Mouse (Mus musculus) neural tube, embryonic 13.5 days (tissue): Measurements from ENCODE around the gene Syt15. TPM values are rescaled to one million over a fixed set of nuclear protein-coding genes. Genes with fewer than 3 reads are reported as not detected.
A peak's percentile ranks its signal among the peaks of the same experiment; 100 is the strongest.

Experiments used
- ATAC-seq: fragments of 200-750 bp; cut with Nextera tagmentation; 2 replicates; pipeline ENCODE4 v1.8.0; 2017; ENCODE audit warnings: low read depth, mild to moderate bottlenecking, moderate TSS enrichment, moderate library complexity
- H3K27ac ChIP-seq: fragments of 300-500 bp; sonication (generic); replicated peaks from 2 replicates; pipeline ENCODE4 v1.5.1; 2015; ENCODE audit warnings: moderate library complexity, mild to moderate bottlenecking, inconsistent platforms
- H3K27me3 ChIP-seq: fragments of 300-500 bp; sonication (generic); 2 replicates; pipeline ENCODE4 v1.6.1; 2015; ENCODE audit warnings: mild to moderate bottlenecking, inconsistent platforms
- H3K36me3 ChIP-seq: fragments of 300-500 bp; sonication (generic); 2 replicates; pipeline ENCODE4 v1.6.1; 2015; ENCODE audit warnings: mild to moderate bottlenecking, inconsistent platforms
- H3K4me1 ChIP-seq: fragments of 300-500 bp; sonication (generic); replicated peaks from 2 replicates; pipeline ENCODE4 v1.6.1; 2015; ENCODE audit warnings: inconsistent platforms
- H3K4me2 ChIP-seq: fragments of 300-500 bp; sonication (generic); 2 replicates; pipeline ENCODE4 v1.6.1; 2015; ENCODE audit warnings: inconsistent platforms, mild to moderate bottlenecking, moderate library complexity
- H3K4me3 ChIP-seq: fragments of 300-500 bp; sonication (generic); 2 replicates; pipeline ENCODE4 v1.5.1; 2015; ENCODE audit warnings: mild to moderate bottlenecking, inconsistent platforms
- H3K9ac ChIP-seq: fragments of 300-500 bp; sonication (generic); 2 replicates; pipeline ENCODE4 v1.6.1; 2015; ENCODE audit warnings: moderate library complexity, mild to moderate bottlenecking, inconsistent platforms
- H3K9me3 ChIP-seq: fragments of 300-500 bp; sonication (generic); 2 replicates; pipeline ENCODE4 v1.6.1; 2016; ENCODE audit warnings: inconsistent platforms
- WGBS: fragments of 180-500 bp; shearing (Covaris S2); methylation state at CpG from one replicate; pipeline ENCODE4 v1.1.7; 2015; 5-methylcytosine and 5-hydroxymethylcytosine counted together
- polyA plus RNA-seq: library from polyadenylated mRNA; unstranded; fragments of >200 nt; fragmentation: Nextera tagmentation; extraction: Ambion mirVana; gene quantifications from 2 replicates; pipeline ENCODE4 v1.2.1, GENCODE M21; 2015

Gene Syt15
- polyA plus RNA-seq, 1 experiment from 2014 or later = 0.54 TPM

DNA sequence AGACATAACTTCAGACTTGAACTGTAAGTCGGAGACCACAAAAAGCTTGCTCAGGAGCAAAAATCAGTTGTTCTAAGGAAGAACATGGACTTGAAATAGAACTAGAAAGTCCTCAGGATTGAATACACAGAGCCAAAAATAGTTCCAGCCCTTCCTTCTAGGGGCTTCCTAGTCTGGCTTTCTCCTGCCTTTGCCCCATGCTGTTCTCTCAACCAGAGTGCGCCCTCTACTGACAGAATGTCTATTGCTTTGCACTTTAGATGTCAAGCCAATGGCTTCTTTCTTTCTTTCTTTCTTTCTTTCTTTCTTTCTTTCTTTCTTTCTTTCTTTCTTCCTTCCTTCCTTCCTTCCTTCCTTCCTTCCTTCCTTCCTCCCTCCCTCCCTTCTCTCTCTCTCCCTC lies 10.7 kb upstream of the Syt15 start:
- Histone ChIP-seq H3K9ac (no peak overlapping the region), H3K36me3 (no peaks in the 10 kb centered on the region), H3K27me3 (no peaks in the 10 kb centered on the region), H3K9me3 (no peaks in the 10 kb centered on the region), H3K27ac (no peak overlapping the region), H3K4me2 (no peak overlapping the region), H3K4me1 (no peaks in the 10 kb centered on the region), H3K4me3 (no peak overlapping the region)
- ATAC-seq = no peak
- WGBS = 54% methylated on average over 2 of the region's 2 CpGs

DNA sequence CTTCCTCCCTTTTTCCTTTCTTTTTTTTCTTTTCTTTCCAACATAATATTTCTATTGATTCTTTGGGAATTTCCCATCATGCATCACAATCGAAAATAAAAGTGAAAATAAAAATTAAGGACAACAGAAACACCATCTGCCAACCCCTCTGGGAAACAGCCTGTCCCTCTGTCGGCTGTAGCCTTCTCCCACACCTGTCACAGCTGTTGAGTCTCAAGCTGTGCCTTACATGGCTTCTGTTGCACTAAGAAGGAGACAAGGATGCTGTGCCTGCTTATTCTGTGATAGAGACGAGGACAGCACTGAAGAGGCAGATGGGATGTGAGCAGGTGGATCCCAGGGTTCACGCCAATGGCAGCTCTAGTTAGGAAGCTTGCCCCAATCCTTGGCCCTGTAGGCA lies 10.3 kb upstream of the Syt15 start:
- no peak for ATAC-seq
- WGBS = 53% methylated on average over 4 of the region's 4 CpGs
- no peak overlapping the region for H3K27ac ChIP-seq

DNA sequence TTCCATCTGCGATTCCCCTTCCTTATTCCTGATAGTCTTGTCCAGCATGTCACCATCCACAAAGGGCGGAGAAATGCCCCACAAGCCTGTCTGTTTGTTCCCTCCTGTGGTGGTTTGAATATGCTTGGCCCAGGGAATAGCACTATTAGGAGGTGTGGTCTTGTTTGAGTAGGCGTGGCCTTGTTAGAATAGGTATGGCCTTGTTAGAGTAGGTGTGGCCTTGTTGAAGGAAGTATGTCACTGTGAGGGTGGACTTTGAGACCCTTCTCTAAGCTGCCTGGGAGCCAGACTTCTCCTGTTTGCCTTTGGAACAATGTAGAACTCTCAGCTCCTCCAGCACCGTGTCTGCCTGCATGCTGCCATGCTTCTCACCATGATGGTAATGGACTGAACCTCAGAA lies 9.5 kb upstream of the Syt15 start:
- Histone ChIP-seq H3K9ac (no peak overlapping the region), H3K4me3 (no peak overlapping the region), H3K4me2 (no peak overlapping the region), H3K9me3 (no peaks in the 10 kb centered on the region), H3K4me1 (no peaks in the 10 kb centered on the region), H3K27ac (no peak overlapping the region), H3K36me3 (no peaks in the 10 kb centered on the region), H3K27me3 (no peaks in the 10 kb centered on the region)
- 91% methylated on average over 4 of the region's 4 CpGs for WGBS
- ATAC-seq = no peak

More for the DNA sequence above, 10.3 kb upstream of the Syt15 start:
- H3K4me2 ChIP-seq = no peak overlapping the region
- no peaks in the 10 kb centered on the region for H3K4me1 ChIP-seq
- no peaks in the 10 kb centered on the region for H3K9me3 ChIP-seq
- H3K9ac ChIP-seq = no peak overlapping the region
- no peak overlapping the region for H3K4me3 ChIP-seq
- H3K27me3 ChIP-seq = no peaks in the 10 kb centered on the region
- H3K36me3 ChIP-seq = no peaks in the 10 kb centered on the region

DNA sequence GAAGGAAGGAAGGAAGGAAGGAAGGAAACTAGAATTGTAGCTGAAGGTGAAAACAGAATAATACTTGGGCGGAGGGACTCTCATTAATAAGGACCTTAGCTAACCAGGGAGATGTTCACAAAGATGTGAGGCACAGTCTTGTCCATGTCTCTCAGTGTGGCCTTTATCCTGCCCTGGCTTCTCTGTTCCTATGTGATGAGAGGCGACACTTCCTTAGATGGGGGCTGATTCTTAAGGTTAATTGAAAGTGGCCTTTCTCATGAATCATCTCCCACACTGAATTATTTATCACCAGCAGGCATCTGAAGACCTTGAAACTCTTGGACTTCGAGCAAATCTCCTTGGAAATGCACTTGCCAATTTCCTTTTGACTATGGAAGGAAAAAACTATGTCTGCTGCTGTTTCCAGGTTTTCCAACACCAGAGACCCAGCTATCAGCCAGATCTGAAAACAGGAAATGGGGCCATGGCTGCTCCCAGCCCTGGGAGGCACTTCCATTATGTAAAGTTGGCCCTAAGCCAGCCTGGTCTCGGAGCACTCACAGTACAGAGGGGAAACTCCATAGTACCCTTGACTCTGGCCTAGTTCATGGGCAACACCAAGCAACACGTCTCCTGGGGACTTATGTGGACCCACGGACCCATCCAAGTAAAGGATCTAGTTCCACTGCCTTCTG lies 3.8 kb upstream of the Syt15 start:
- peaks cover 4% of the 10 kb centered on the region for H3K4me1 ChIP-seq
- H3K9me3 ChIP-seq = no peaks in the 10 kb centered on the region
- WGBS = 63% methylated on average over 6 of the region's 6 CpGs
- H3K36me3 ChIP-seq = no peaks in the 10 kb centered on the region
- H3K27ac ChIP-seq = no peak overlapping the region
- no peak overlapping the region for H3K4me2 ChIP-seq
- no peak overlapping the region for H3K9ac ChIP-seq
- H3K27me3 ChIP-seq = peaks cover 21% of the 10 kb centered on the region
- H3K4me3 ChIP-seq = no peak overlapping the region
- ATAC-seq = no peak

DNA sequence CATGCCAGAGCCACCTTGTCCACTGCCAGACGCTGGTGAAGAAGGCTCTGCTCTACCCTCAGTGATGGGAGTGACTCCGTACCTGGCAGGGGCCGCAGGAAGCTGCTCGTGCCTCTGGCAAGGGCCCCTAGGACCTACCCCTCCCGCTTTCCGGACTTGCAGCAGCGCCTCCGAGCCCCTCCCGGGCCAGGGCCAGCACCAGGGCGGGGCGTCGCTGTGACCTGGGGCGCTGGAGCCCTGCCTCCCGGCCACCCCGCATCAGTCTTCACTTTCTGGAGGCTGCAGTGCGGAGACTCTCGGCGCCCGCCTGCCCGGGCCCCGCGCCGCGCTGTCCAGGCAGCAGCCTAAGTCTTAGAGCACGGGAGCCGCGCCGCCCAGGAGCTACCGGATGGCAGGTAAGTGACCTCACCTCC lies 397 bp downstream of the Syt15 start:
- no peaks in the 10 kb centered on the region for H3K36me3 ChIP-seq
- H3K4me2 ChIP-seq = peak overlapping the region; percentile 51
- no peak overlapping the region for H3K9ac ChIP-seq
- H3K9me3 ChIP-seq = no peaks in the 10 kb centered on the region
- no peak overlapping the region for H3K27ac ChIP-seq
- peaks cover 35% of the 10 kb centered on the region for H3K27me3 ChIP-seq
- peak; percentile 53 for ATAC-seq
- H3K4me1 ChIP-seq = peaks cover 4% of the 10 kb centered on the region
- peak overlapping the region; percentile 24 for H3K4me3 ChIP-seq
- WGBS = 4% methylated on average over 29 of the region's 29 CpGs

DNA sequence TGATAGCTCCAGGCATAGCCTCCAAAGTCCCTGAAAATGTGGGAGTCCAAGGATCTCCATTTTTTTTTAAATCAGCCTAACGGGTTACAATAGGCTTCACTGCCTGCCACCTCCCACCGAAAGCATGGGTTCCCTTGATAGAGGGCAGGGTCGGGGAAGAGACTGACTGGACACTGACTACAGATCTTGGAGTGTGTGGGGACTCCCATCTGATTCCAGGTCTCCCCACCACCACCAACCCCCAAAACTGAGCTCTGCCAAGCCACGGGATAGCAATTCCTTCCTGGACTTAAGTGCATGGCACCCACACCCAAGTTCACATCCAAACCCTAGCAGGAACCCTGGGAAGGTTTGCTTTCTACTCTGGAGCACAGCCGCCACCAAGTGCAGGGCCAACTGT lies 1.0 kb downstream of the Syt15 start:
- Histone ChIP-seq H3K4me3 (no peak overlapping the region), H3K9ac (no peak overlapping the region), H3K36me3 (no peaks in the 10 kb centered on the region), H3K4me2 (no peak overlapping the region), H3K4me1 (peaks cover 4% of the 10 kb centered on the region), H3K9me3 (no peaks in the 10 kb centered on the region), H3K27ac (no peak overlapping the region), H3K27me3 (peaks cover 35% of the 10 kb centered on the region)
- WGBS = 79% methylated on average over 5 of the region's 5 CpGs
- ATAC-seq = no peak

DNA sequence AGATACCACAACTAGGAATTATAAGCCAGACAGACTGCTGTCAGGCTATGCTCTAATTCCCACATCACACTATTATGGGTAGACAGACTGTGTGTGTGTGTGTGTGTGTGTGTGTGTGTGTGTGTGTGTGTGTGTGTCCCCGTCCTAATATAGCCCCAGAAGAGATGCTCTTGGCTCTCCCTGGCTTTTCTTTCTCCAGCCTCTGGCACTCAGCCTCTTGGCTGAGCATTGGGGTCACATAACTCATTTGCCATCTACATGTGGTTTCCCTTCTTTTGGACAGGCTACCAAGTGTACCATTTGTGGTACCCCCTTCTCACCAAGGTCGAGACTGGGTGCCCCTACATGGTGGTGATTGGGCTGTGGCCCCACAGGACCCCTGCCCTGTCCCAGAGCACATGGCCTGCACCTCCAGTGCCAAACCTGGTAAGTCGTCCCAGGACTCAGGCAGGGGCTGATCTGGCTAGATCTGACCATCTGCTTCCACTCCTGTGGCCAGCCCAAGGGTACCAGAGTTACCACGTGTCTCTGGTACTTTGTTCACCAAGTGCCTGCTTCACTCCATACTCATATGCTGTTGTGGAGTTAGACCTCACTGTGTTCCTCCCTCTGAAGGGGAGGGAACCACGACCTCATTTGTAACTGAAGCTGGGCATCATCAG lies 2.2 kb downstream of the Syt15 start:
- 77% methylated on average over 5 of the region's 5 CpGs for WGBS
- Histone ChIP-seq H3K36me3 (no peaks in the 10 kb centered on the region), H3K4me2 (no peak overlapping the region), H3K9ac (no peak overlapping the region), H3K4me3 (no peak overlapping the region), H3K27me3 (peaks cover 35% of the 10 kb centered on the region), H3K4me1 (peaks cover 4% of the 10 kb centered on the region), H3K27ac (no peak overlapping the region), H3K9me3 (no peaks in the 10 kb centered on the region)
- ATAC-seq = no peak

DNA sequence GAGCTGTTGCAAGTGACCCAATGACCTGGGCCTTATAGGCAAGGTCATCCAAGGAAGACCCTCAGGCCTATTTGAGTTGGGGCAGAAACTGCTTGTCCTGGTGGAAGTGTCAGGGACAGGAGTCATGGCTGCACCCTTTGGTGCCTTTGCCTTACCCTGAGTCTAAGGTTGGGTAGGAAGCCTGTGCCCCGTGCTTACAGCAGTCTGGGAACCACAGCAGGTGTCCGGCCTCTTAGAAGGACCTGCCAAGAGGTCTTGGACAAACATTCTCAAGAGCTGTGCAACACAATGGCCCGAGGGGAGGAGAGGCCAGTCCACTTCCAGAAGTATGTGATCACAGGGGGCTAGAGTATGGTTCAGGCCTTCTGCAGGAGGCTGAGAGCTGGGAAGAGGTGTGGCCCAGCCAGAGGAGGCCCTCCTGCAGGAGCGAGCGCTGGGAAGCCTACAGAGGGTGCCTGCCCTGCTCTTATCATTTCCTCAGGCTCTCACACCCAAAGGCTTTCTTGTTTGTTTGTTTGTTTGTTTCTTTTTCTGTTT lies 4.0 kb downstream of the Syt15 start:
- H3K9me3 ChIP-seq = no peaks in the 10 kb centered on the region
- WGBS = 78% methylated on average over 5 of the region's 5 CpGs
- no peak overlapping the region for H3K4me2 ChIP-seq
- H3K9ac ChIP-seq = no peak overlapping the region
- no peak overlapping the region for H3K27ac ChIP-seq
- H3K4me1 ChIP-seq = peaks cover 4% of the 10 kb centered on the region
- H3K36me3 ChIP-seq = no peaks in the 10 kb centered on the region
- no peak for ATAC-seq
- H3K27me3 ChIP-seq = peaks cover 35% of the 10 kb centered on the region
- no peak overlapping the region for H3K4me3 ChIP-seq

DNA sequence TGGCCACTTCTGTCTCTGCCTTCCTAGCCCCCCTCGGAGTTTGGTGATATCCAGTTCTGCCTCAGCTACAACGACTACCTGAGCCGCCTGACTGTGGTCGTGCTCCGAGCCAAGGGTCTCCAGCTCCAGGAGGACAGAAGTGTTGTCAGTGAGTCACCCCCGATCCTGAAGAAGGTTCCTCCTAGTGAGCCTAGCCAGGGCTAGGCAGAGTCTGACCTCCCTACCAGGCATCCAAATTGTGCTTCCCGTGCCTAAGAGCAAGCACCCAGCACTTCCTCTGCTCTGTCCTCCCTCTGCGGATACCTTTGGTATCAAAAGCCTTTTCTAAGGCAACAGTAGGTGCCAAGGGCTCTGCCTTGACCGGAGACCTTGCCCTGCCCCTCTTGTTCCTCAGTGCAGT lies 6.6 kb downstream of the Syt15 start:
- no peak overlapping the region for H3K27ac ChIP-seq
- H3K4me3 ChIP-seq = no peak overlapping the region
- 87% methylated on average over 9 of the region's 9 CpGs for WGBS
- no peak overlapping the region for H3K9ac ChIP-seq
- no peaks in the 10 kb centered on the region for H3K4me1 ChIP-seq
- ATAC-seq = no peak
- peaks cover 10% of the 10 kb centered on the region for H3K27me3 ChIP-seq
- no peaks in the 10 kb centered on the region for H3K9me3 ChIP-seq
- no peaks in the 10 kb centered on the region for H3K36me3 ChIP-seq
- no peak overlapping the region for H3K4me2 ChIP-seq

DNA sequence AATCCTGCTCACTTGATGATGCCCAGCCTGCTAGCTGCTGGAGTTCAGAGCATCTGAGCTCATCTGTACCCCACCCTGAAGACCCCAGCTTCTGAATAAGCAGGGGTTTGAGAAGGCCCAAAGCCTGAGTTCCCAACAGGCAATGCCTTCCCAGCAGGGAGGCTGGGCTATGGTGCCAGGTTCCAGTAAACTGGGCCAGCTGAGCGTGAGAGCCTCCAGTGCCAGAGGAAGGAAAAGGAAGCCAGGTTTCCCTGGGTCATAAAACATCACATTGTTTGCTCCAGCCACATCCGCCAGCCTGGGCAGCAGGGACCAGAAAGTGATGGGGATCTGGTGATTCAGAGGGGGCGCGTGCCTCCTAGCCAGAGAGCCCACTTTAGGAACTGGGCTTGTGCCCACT lies 7.2 kb downstream of the Syt15 start:
- H3K4me2 ChIP-seq = no peak overlapping the region
- no peaks in the 10 kb centered on the region for H3K36me3 ChIP-seq
- WGBS = 64% methylated on average over 4 of the region's 4 CpGs
- H3K27me3 ChIP-seq = 0 out of 2 replicates have a peak, but pooled peaks cover 4% of the 10 kb centered on the region
- H3K4me1 ChIP-seq = no peaks in the 10 kb centered on the region
- no peaks in the 10 kb centered on the region for H3K9me3 ChIP-seq
- no peak overlapping the region for H3K9ac ChIP-seq
- H3K27ac ChIP-seq = no peak overlapping the region
- ATAC-seq = no peak
- no peak overlapping the region for H3K4me3 ChIP-seq

DNA sequence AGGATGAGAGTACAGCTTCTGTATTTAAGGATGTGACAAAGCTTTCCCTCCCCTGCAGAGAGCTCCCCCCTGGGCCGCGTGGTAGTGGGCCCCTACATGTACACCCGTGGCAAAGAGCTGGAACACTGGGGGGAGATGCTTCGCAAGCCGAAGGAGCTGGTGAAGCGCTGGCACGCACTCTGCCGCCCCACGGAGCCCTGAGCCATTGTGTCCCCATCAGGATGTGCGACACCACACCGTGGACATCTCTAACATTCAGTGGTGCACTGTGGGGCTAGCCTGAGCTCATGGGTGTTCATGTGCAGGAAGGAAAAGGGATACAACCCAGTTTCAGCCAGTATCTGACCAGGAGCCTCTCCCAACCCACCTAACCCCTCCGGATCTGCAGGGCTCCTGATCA lies 8.6 kb downstream of the Syt15 start:
- Histone ChIP-seq H3K27ac (no peak overlapping the region), H3K36me3 (no peaks in the 10 kb centered on the region), H3K9me3 (no peaks in the 10 kb centered on the region), H3K4me2 (no peak overlapping the region), H3K4me1 (no peaks in the 10 kb centered on the region), H3K9ac (no peak overlapping the region), H3K4me3 (no peak overlapping the region), H3K27me3 (no peaks in the 10 kb centered on the region)
- WGBS = 86% methylated on average over 12 of the region's 12 CpGs
- ATAC-seq = no peak

DNA sequence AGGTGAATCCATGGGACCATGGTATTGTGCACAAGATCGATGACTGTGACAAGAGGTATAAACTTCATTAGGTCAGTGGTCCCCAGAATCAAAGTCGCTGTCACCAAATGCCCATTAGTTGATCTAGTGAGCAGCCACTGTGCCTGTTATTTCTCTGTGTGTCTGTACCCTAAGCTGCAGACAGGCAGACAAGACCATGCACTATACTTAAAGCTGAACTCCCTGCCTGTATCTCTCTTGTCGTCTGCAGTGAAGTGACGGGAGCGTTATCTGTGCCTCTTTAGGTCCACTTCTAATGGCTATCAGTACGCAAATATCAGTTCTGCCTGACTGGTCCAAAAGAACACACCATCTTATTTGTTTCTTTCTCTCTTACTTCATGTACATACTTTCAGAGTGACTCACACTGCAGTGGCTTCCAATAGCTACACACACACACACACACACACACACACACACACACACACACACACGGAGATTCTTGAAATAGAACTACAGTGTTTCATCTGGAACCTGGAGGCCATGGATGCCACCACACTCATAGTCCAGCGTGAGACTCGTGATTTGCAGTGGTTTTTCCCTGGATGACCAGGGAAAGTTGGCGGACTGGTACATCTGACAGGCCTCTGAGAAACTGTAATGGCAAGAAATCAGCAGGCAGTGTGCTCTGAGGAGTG lies 9.6 kb downstream of the Syt15 start:
- Histone ChIP-seq H3K4me1 (no peaks in the 10 kb centered on the region), H3K9ac (no peak overlapping the region), H3K9me3 (no peaks in the 10 kb centered on the region), H3K4me3 (no peak overlapping the region), H3K27me3 (no peaks in the 10 kb centered on the region), H3K36me3 (no peaks in the 10 kb centered on the region), H3K27ac (no peak overlapping the region), H3K4me2 (no peak overlapping the region)
- ATAC-seq = no peak
- WGBS = 92% methylated on average over 10 of the region's 10 CpGs
